Mouse (Mus musculus): Measurements from ENCODE around the gene 2410131K14Rik.

The 2410131K14Rik gene

GRCm38 (mm10) chr5:118311251-118311650 lies 66.2 kb downstream of the 2410131K14Rik start:
- DNase-seq (ENCODE audit: low spot score), result no peak

DNA sequence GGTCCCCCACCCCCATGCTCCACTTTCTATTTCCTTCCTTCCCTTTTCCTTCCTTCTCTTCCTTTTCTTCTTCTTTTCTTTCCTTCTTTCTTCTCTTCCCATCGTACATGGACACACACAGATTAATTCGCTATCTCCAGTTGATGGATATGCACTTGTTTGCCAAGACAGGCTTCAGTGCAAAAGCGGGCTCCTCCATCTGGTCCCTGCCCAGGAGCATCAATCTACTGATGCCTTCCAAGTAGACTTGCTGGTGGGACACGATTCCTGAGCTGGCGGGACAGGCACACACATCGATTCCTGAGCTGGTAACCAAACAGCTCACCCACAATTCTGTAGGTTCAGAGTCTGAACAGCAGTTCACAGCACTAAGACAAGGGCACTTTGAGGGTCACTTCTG lies 68.7 kb downstream of the 2410131K14Rik start:
- no peak for DNase-seq (ENCODE audit: low spot score)

All from MN1 (cell line).